Mouse (Mus musculus): ENCODE measurements around the gene Acvr1.

- TF ChIP-seq EP300 (IDR thresholded peaks at IDR 0.05; ENCODE audit: low read depth) (no peak), CTCF (IDR thresholded peaks at IDR 0.05; ENCODE audit: low read depth) (no peak)
Observed at GRCm38 (mm10) chr2:58551866-58552265, 15.1 kb downstream of the Acvr1 start.

Measured in heart, postnatal 0 days (tissue).